Mouse (Mus musculus): ENCODE measurements at regions not wholly inside any gene's neighbourhood (a gene's known extent, or its start where the extent isn't known, plus 50 kb on each side); places are given as distances from the start of the nearest gene placed in this dataset.

- DNase-seq (ENCODE audit: low spot score in 2 of 2): peak in 1 of 2 experiments; percentile 23
These were observed 62.1 kb downstream of the 4933412E24Rik start for GRCm38 (mm10) chr15:59954345-59954744.

GRCm38 (mm10) chr15:59953857-59954256 is 62.6 kb downstream of the 4933412E24Rik start:
- no peak for DNase-seq (ENCODE audit: low spot score in 2 of 2)

DNA sequence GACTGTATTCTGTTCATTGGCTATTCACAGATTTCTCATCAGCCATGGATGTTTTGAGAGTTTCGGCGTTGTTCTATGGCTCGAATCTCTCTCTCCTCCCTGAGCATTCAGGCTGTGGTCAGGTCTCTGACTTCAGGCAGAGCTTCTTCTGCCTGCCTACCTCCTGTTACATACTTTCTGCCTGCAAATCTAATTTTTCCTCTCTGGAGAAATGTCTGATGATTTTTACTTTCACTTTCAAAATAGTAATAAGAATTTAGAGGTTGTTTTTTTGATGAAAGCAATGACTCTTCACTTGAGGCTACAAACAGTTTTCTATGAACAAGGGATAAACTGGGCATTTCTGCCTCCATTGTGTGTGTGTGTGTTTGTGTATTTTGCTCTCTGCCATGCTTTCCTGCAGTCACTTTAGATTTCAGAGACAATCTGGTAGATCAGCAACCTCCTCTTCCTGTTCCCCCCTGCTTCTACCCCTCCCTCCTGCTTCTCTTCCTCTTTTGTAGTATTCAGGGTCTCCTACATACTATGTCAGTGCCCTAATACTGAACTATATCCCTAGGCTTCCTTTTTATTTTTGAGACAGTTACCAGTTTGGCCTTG is 65.7 kb downstream of the 4933412E24Rik start:
- no peak for DNase-seq (ENCODE audit: low spot score in 2 of 2)

GRCm38 (mm10) chr15:59945208-59945607 is 71.2 kb downstream of the 4933412E24Rik start:
- no peak for DNase-seq (ENCODE audit: low spot score in 2 of 2)

- peak in 1 of 2 experiments; percentile 43 for DNase-seq (ENCODE audit: low spot score in 2 of 2)
These were observed 79.9 kb downstream of the 4933412E24Rik start for GRCm38 (mm10) chr15:59936486-59936885.

GRCm38 (mm10) chr15:59913860-59914259 is 102.6 kb downstream of the 4933412E24Rik start:
- no peak for DNase-seq (ENCODE audit: low spot score in 2 of 2)

- no peak for DNase-seq (ENCODE audit: low spot score in 2 of 2)
These were observed 108.1 kb downstream of the 4933412E24Rik start for GRCm38 (mm10) chr15:59908300-59908699.

GRCm38 (mm10) chr15:59905832-59906797 is 110.3 kb downstream of the 4933412E24Rik start:
- no peak for DNase-seq (ENCODE audit: low spot score in 2 of 2)

GRCm38 (mm10) chr15:59904741-59905140 is 111.7 kb downstream of the 4933412E24Rik start:
- no peak for DNase-seq (ENCODE audit: low spot score in 2 of 2)

DNA sequence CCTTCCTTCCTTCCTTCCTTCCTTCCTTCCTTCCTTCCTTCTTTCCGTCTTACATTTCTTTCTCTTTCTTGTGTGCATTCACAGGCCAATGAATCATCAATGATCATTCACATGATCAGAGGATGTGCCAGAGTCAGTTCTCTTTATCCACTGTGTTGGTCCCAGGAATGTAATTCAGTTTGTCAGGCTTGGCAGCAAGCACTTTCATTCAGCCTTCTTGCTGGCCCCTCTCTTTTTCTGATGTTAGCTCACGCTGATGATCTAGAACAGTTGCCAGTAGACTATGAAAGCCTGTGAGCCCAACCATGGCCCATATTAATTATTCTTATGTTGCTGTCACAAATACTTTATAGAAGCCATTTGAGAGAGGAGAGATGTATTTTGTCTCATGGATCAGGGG is 127.4 kb downstream of the 4933412E24Rik start:
- DNase-seq (ENCODE audit: low spot score in 2 of 2): no peak

- no peak for DNase-seq (ENCODE audit: low spot score in 2 of 2)
These were observed 128.3 kb downstream of the 4933412E24Rik start for GRCm38 (mm10) chr15:59888131-59888459.

DNA sequence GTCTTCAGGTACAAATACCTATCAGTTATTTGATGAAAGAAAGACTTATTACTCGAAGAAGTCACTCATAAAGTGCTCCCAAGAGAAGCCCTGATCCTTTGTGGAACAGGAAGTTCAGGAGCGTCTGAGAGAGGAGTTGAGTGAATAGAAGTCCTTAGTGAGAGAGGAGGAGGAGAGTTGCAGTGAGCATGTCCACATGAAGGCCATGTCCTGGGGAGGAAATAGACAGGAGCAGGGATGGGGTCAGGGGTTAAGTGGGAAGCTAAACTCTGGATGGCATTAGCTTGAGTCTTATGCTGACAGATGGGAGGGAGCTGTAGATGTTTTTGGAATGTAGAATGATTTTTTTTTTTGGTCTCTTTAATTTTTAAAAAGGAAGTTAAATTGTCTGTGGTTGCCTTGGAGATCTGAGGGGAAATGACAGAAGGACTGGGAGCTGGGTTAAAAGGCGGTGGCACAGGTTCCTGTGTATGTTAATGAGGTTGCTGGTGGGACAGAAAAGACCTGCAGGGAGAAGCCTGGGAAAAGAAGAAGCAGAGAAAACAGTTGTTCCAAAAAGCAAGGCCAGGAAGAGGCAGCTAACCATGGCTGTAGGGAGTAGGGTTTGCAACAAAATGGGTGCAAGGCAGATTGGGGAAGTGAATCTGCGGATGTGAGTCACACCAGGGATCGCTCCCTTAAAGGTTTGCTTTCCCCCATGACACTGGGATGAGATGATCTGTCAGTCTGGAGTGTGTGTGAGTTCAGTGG is 128.9 kb downstream of the 4933412E24Rik start:
- DNase-seq (ENCODE audit: low spot score in 2 of 2): no peak

DNA sequence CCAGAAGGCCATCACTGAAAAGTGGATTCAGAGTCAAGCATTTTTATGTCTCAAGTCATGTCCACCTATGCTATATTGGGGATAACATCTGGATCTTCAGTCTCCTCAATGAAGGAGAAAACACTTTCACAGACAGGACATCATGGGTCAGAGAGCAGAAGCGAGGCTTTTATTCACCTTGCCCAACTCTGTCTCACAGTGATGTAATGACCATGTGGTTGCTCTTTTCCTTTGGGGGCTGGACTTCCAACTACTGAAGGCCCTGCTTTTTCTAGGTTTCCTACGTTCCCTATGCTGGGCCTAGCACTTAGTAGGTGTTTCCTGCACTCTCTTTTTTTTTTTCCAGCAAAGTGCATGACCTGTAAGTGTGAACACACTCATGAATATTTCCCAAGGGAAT is 130.4 kb downstream of the 4933412E24Rik start:
- no peak for DNase-seq (ENCODE audit: low spot score in 2 of 2)

DNA sequence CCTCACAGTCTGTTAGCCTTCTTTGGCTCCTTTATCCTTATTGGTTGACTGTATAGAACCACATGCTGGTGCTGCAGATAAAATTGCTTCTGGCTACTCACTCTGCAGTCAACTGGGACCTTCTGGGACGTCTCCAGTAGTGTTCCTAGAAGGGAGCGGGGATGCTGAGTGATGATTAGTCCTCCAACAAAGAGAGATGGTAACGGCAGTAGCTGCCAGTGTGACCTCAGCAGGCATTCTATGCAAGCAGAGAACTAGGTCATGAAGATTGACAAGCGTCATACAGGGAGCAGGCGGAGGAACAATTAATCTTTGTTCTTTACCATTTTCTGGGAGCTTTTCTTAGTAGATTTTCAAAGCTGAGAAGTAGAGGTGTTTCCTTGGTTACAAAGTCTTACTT is 134.0 kb downstream of the 4933412E24Rik start:
- DNase-seq (ENCODE audit: low spot score in 2 of 2): no peak

- no peak for DNase-seq (ENCODE audit: low spot score in 2 of 2)
These were observed 136.0 kb downstream of the 4933412E24Rik start for GRCm38 (mm10) chr15:59880426-59880825.

- no peak for DNase-seq (ENCODE audit: low spot score in 2 of 2)
These were observed 137.1 kb downstream of the 4933412E24Rik start for GRCm38 (mm10) chr15:59879311-59879710.

GRCm38 (mm10) chr15:59876279-59876742 is 140.1 kb downstream of the 4933412E24Rik start:
- no peak for DNase-seq (ENCODE audit: low spot score in 2 of 2)

DNA sequence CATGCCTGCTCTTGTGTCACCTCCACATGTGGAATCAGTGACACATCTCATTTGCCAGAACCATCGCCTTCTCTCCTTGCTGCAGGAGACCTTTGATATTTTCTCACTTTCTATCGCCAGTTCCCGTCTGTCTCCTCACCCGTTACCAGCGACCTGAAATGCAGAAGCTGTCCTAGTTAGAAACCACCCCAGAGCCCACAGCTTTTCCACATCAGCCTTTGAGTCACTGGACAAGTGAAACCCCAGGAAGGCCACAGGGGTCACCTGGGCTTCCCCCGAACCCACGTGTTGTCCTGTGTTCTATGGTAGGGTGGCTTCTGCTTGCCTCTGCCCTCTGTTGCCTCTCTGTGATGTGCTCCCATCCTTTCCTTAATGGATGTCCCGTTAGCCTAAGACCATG is 149.7 kb downstream of the 4933412E24Rik start:
- DNase-seq (ENCODE audit: low spot score in 2 of 2): no peak

DNA sequence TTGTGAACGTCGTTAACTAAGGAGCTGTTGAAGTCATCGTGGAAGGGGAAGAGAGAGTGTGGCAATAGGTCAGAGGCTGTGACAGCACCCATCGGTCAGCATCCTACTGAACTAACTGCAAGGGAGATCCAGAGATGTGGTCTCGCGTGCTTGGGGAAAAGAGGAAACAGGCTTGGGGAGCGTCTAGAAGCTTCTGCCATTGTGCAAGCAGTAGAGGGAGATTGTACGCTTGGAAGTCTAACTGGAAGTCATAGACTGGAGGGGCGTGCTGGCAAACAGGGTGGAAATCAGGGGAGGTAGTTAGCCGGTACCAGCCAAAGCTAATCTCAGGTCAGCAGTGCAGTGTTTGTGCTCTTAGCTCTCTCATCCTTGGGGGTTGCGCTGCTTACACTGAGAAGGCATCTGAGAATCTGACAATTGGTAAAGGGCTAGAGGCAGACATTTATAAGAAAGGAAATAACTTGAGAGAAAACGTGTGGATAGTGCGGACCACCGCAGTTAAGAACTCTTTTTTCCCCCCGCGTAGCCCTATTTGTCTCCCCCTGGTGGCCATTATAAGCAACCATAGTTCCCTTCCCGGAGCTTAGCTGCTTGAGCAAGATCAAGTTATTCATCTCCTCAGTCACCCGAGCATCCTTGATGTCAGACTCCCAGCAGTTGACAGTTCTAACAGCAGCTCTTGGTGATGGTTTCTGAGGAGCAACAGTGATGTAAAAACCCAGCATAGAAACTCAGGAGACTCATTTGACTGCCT is 151.5 kb downstream of the 4933412E24Rik start:
- DNase-seq (ENCODE audit: low spot score in 2 of 2): peak in 1 of 2 experiments; percentile 3

DNA sequence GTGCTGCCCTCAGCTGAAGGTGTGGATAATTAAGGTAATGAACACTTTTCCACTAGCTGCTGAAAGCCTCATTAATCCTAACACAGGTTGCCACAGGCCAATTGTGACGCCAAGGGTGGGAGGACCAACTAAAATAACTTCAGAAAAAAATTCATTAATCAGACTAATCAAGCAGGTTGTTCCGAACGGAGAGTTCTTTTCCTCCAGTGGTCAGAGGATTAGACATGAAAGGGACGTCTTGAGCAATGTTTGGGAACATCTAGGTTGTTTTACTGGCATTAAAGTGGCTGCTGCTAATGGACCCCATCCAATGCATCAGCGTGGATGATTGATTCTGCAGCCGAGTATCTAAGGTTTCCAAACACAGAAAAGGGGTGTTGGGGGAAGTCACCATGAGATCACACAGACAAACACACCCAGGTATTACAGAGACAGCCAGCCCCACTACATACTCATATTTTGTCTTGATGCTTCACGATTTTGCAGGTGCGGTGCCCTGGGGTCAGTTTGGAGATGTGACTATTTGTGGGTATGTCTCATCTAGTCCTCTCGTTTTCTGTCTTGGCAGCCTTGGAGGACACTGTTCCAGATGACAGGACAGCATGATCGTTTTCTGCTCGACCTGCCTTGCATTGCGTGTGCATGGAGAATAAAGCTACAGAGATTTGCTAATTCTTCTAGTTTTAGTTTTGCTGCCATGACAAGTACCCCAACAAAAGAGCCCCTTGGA is 164.0 kb downstream of the 4933412E24Rik start:
- DNase-seq (ENCODE audit: low spot score in 2 of 2): peak in 1 of 2 experiments; percentile 4

Data from cerebellum, postnatal 4 days (tissue).